Mouse (Mus musculus) frontal cortex, postnatal 14 days (tissue): ENCODE measurements at regions not wholly inside any gene's neighbourhood (a gene's known extent, or its start where the extent isn't known, plus 50 kb on each side); places are given as distances from the start of the nearest gene placed in this dataset.

ENCODE experiments used
- DNase-seq, 2 experiments: peaks; one replicate each; pipeline ENCODE4 v3.0.0; 2022; ENCODE audit warnings: low spot score in 2 of 2

DNA sequence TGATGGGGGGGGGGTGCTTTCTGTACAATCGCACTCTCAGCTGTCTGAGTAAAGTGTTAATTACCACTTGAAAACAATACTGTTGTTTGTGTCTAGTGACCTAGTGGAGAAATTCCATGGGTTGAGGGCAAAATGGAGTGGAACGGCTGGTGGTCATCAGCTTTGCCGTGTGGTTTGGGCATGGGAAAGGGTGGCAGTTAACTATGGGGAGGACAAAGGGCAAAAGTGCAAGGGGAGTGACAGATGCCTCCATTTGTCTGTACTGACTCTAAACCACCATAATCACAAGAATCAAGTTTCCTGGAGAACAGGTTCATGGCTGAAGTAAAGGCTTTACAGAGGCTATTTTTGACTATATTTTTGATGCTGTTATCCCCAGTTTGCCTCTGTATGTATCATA, 294.0 kb upstream of the Slc30a5 start:
- DNase-seq = no peak

DNA sequence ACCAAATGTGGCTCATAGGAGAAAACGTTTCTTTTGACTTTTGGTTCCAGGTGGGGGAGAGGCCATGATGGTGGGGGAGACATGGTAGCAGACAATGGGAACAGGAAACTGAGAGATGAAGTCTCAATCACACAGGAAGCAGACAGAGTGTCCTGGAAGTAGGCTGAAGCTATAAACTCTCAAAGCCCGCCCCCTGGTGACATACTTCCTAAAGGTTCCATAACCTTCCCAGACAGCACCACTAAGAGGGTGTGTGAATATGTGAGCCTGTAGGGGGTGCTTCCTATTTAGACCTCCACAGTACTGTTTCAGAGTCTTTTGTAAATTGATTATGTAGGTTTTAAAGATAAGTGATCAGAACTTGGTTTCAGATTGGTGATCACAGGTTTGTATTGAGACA, 284.1 kb upstream of the Slc30a5 start:
- no peak for DNase-seq

DNA sequence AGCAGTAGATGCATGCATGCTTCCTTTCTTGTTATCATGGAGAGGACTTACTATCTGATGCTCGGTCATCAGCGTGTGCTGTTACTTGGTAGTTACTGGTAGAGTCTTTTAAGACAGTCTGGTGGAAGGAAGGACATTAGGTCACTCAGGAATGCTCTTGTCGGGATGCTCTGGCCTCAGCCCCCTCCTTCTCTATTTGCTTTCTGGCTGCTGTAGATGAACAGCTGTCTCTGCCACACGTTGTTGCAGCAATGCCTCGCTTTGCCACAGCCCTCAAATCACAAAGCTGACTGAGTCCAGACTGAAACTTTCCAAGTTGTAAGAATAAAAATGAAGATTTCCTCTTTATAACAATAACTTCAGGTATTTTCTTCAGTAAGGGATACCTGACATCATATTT, 282.1 kb upstream of the Slc30a5 start:
- DNase-seq = no peak

DNA sequence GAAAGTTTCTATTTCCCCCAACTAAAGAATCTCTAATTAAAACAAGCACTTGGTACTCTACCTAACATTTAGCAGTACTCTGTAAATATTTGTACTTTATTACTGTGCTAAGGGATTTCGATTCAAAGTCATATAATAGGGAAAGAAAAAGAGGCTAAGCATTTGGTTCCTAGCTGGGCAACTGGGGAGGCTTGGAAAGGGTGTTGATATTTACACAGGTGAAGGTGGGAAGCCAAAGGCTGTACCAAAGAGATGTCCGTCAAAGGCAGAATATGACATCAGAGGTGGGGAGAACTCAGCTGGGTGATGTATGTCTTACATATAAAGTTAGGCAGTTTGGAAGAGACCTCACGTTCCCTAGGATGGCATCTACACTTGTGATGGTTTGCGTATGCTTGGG, 278.9 kb upstream of the Slc30a5 start:
- no peak for DNase-seq

DNA sequence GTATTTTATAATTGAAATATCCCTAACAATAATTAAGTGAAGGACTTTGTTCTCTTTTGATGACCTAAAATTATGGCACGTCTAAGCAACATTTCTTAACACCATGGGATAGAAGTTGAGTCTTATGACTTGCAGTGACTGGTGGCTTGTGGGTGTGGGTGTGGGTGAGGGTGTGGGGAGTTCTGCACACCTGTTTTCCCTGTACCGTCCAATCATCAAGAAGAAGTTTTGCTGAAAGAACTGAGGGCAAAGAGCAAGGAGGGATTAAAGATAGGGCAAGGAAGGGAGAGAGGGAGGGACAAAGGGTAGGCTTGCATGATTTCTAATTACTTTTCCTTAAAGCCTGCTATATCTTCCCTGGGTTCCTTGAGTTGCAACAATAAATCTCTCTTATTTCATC, 278.5 kb upstream of the Slc30a5 start:
- DNase-seq = no peak

DNA sequence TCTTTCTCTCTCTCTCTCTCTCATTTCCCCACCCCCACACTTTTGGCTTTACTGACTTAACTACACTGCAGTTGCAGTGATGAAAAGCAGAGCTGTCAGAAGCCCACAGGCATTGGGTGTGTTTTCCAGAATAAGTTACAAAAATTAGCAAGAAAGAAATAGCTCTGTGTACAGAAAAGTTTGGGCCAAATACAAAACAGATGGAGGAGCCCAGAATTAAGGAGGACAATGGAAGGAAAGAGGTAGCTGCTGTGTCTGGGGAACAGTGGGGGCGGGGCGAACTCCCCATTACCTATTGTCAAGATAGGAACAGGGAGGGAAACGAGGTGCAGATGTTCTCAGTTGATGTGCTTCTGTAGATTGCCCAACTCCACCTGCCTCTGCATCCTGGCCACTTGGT, 267.4 kb upstream of the Slc30a5 start:
- DNase-seq = no peak

DNA sequence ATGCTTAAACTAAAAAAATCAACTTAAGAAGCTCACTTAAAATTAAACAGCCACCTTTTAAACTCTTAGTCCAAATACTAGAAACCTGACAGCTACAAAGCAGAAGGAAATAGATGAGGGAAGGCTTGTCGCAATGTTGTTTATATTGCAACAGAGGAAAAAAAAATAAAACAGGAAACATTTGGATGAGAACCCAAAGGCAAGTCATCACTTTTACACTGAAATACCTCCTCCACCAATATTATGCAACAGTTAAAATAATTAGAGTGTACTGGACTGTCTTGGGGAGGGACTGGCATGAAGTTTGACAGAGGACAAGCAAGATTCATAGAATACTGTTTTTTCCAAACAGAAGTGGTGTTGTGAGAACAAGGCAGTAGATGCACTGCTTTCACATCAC, 263.6 kb upstream of the Slc30a5 start:
- no peak for DNase-seq

DNA sequence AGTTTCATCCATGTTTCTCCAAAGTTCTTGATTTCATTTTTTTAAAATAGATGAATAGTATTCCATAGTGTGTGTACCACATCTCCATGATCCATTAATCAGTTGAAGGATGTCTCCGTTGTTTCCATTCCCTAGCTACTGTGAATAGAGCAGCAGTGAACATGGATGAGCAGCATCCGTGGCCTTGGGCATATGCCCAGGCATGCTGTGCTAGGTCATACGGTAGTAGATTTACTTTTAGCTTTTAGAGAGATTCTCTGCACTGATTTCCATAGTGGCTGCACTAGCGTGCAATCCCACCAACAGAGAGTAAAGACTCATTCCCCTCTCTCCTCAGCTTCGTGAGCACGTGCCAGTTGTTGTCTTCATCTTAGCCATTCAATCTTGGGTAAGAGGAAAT, 263.0 kb upstream of the Slc30a5 start:
- no peak for DNase-seq

DNA sequence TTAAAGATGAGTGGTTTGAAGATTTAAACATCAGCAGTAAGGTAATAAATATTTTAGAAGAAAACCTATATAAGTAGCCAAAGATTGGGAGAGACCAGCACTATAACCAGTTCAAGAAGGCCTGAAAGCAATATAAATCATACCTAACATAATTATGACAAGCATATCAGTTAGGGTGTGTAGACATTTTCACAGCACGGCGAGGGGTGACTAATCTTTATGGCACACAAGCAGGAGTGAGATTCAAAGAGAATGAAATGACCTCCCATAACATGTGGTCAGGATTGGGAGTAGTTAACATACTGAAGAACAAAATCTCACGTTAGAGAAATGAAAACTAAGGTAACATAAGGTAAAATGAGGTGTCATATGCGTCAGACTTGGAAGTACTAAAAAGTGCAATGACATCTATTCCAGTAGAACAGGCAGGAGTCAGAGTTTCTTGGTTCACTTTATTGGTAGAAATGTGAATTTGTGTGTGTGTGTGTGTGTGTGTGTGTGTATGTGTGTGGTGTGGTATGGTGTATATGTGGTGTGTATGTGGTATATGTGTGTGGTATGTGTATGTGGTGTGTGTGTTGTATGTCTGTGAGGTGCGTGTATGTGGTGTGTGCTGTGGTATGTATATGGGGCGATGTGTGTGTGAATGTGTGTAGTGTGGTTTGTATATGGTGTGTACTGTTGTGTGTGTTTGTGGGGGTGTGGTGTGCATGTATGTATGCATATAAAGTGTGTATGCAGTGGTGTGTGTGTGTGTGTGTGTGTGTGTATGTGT, 262.0 kb upstream of the Slc30a5 start:
- no peak for DNase-seq

DNA sequence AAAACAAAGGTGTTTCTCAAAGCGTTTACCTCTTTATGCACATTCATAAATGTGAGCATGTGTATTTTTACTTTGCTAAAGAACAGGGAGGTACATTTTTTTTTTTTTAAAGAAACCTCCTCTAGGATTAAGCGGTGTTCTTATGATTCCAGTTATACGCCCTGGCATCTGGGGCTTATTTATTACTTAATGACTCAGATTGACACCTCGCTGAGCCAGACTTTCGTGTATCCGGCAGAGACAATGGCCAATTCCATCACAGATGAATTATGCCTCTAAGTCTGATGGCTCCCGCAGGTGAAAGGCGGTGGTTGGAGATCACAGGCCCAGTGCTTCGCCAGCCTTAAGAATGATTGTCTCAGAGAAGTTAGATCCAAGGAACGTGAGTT, 259.5 kb upstream of the Slc30a5 start:
- DNase-seq = no peak

DNA sequence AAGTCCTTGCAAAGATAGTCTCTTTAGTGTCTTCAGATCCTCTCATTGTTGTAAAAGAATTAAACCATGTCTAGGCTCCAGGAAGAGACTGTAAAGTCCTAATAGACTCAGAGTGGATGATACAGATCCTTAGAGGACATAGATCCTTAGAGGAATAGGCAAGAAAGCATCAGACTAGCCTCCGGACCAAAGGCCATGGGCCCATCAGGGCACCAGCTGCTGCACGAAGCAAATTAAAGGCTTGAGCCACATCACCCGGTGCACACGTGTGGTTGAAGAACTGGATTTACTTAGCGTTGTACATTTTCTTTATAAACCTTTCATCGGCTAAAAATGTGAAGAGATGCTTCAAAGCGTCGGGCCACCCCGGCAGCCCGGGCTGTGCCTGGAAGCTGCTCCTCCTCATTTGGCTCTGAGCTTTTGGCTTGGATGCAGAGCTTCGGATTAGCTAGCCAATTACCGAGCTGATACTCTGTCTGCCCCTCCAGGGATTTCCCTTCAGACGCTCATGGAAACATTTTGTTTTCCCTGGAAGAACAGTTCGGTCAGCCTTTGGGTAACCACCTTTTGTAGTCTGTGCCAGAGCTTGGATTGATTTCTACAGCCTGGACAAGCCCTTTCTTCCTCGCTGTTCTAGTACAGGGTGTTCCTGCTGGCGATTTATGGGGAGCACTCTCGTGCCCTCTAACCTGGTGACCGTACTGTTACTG, 259.0 kb upstream of the Slc30a5 start:
- peak; percentile 10 to 33 for DNase-seq

DNA sequence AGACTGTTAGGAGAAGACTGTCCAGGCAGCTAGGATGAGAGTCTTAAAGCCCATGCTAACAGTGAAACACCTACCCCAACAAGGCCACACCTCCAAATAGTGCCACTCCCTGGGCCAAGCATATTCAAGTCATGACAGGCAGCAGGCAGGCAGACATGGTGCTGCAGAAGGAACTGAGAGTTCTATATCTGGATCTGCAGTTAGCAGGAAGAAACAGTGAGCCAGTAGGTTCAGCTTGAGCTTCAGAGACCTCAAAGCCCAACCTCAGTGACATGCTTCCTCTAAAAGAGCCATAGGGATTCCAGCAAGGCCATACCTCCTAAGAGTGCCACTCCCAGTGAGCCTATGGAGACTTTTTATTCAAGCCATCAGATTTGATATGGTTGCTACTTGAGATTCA, 252.0 kb upstream of the Slc30a5 start:
- DNase-seq = no peak

DNA sequence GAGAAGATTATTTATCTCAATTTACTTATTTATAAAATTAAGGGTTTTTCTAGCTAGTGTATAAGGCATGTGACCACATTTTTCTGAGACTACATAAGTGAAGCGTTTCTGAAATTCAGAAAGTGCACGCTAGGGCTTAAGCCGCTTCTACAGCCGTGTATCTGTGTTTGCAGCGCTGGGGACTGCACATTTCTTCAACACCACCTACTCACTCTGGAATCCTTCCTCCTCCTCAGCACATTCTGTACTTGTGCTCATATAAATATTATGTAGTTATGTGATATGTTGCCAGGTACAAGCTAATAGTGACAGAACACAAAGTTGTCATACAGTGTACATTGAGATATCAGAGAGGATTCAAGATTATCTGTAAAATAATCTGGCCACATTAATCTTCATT, 251.0 kb upstream of the Slc30a5 start:
- DNase-seq = no peak

DNA sequence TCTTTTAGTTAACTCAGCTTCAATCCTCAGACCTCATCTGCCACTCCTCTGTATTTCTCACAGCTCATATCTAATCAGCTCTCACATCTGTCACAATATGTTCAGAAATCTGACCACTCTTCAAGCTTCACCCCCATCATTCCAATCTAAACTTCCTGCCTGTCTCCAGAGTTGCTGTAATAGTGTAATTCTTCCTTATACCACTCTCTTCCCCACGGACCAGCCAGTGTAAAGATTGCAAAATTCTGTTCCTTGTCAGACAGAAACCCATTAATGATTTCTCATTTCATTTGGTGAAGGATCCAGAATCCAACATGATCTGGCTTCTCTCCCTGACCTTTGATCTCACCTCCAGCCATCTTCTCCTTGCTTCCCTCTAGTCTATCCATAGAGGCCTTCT, 250.2 kb upstream of the Slc30a5 start:
- DNase-seq = no peak

DNA sequence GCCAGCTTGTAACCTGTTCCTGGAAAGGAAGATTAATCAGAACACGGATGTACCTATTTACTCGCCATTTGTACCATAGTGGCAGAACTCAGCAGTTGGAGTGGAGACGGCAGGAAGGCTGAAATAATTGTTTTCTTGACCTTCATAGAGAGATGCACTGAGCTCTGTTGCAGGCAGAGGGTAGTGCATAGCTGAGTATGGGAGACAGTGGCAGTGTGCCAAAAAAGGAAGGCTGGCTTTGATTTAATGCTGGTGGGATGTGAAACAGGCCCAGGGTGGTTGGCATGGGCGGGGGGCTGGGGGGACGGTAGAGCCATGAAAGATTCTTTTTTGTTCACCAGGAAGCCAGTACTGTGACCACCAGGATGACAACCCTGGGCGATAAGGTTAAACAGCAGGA, 235.3 kb upstream of the Slc30a5 start:
- no peak for DNase-seq

DNA sequence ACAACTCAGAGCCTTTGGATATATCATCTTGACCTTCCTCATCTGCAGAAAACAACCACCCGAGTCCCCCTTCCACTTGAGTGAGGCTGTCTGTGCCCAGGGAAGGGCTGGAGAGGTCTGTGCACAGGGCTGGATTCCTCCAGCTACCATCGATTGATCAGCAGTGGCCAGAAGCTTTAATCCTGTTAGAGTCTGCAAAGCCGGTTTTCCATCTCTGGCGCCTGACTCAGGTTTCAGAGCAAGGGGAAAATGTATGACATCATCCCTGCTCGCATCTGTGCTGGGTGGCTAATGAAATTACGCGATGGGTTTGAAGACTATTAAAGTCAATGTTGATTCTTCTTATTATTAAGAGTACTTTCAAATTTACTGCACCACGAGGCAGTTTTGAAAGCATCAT, 229.4 kb upstream of the Slc30a5 start:
- DNase-seq = no peak

DNA sequence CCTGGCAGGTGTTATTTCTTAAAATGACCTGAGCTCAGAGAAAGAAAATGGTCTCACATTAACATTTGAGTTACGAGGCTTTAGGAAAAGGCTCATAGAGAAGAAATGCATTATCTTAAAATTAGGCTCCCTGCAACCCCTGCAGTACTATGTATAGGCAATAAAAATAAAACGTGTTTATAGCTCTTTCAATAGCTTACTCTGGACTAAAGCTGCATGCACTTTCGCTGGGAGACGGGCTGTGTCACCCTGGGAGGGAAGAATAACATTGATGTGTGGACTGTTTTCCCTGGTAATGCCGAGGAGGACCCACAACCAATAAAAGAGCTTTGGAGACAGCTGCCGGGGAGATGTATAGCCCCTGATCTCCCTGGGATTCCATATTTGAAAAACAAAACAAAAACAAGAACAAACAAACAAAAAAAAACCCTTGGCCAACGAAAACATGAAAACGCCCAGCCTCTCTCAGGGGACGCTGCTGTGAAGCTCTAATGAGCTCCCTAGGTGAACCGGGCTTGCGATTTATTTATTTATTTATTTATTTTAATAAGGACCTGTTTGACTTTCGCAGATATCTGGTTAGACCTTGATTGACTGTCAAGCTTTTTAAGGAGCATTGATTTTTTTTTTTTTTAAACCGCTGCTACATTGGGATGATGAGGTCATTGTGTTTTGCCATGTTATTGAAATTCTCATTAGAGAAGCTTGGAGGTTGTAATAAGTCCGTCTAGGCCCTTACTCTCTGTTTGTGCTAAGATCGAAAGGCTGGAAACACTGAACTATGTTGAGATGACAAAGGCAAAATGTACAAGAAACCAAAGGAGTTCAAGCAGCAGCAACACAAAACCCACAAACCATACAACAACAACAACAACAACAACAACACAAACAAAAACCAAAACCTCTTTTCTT, 228.3 kb upstream of the Slc30a5 start:
- DNase-seq = no peak

DNA sequence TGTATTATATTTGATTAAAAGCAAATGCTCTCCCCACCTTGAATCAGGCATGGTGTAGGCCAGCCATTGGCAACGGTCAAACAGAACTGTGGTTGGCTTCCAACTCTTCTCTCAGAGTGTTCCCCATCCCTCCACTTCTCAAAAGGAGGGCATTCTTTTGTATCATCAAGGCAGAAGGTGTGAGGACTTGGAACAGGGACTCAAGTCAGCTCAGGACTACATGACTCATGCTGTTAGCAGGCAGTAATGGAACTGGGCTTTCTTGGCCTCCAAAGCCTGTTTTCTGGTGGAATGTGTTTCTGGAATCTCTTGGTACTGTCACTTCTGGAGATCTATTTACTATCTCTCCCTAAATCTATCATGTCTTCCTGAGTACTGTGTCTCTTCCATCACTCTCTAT, 216.3 kb upstream of the Slc30a5 start:
- DNase-seq = no peak

DNA sequence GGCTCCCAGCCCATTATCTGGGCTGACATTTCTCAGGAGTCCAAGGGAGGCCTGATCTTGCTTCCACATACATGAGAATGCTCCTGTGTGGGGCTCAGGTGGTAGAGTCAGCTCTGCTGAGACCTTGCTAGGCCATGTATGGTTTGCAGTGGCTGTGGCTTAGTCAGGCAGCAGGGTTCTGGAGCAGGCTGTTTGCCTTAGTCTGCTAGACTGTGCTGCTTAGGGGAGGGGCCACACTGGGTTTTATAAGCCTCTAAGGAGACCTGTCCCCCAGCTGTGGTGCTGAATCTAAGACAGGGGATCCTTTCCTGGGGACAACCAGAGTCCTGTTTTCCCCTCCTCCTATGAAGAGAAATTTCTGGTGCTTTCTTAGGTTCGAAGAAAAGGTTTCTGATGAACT, 199.4 kb upstream of the Slc30a5 start:
- no peak for DNase-seq

DNA sequence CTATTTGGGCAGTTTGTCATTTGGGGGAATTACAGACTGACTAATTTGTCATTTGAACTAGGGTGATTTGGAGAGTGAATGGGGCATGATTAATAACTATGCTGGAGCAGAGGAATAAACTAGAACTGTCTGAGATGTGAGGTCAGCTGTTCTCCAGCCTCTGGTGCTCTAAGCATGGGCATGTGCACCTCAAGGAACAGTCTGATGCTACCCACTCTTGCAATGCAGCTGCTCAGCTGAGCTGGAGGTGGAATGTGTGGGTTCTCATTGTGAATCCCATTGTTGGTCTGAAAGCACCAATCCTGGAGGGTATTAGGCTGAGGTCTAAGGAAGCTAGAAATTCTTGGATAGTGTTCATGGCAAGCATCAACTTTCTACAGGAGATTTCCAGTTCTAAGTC, 192.8 kb upstream of the Slc30a5 start:
- no peak for DNase-seq

DNA sequence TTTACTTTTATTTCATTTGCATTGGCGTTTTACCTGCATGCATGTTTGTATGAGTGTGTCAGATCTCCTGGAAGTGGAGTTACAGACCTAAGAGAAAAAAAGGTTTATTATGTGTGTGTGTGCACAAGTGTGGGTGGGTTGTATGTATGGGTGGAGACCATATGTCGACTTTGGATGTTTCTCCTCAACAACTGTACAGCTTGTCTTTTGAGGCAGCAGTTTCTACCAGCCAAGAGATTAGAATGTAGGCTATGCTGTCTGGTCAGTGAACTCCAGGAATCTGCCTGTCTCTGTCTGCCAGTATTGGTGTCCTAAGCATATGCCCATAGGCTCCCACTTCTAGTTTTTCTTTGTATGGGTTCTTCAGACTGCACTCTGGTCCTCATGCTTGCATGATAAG, 192.3 kb upstream of the Slc30a5 start:
- no peak for DNase-seq

DNA sequence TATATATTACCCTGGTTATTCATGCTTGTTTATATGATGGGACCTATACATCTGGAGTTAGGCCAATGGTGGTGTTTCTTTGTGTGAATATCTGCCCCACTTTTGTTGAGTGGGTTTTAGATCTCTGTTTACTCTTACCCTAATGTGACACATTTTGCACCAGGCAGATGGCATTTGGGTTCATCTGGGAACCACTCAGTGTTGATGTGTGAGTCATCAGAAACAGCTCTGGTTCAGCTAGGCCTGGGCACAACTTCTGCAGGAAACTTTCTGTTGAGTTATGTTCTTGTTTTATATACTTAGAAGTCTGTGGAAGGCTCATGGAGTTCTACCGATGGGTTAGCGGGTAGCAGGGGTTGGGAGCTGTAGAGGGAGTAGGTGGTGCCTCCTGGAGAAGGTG, 191.7 kb upstream of the Slc30a5 start:
- DNase-seq = no peak

DNA sequence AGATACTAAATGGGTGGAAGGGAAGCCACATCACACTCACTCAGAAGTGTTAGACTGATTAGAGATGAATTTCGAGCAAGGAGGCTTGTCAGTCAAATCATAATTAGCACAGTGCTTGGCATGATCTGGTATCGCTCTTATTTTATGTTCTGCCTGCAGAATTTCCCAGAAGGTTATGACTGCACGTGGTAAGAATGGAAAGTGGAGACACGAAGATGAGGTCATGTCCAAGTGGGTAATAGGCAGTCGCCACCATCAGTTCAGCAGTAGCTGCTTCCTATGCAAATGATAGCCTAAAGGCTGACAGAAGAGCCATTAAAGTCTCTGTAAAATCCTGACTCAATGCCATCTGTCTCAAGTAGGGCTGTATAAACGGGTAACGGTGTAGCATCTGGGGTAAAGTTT, 186.0 kb upstream of the Slc30a5 start:
- no peak for DNase-seq
